Mouse (Mus musculus): Measurements from ENCODE around the gene Fam3c. TPM values are rescaled to one million over a fixed set of nuclear protein-coding genes. Genes with fewer than 3 reads are reported as not detected.

Gene Fam3c
- polyA plus RNA-seq, 1 experiment, result 51.2 TPM

DNA sequence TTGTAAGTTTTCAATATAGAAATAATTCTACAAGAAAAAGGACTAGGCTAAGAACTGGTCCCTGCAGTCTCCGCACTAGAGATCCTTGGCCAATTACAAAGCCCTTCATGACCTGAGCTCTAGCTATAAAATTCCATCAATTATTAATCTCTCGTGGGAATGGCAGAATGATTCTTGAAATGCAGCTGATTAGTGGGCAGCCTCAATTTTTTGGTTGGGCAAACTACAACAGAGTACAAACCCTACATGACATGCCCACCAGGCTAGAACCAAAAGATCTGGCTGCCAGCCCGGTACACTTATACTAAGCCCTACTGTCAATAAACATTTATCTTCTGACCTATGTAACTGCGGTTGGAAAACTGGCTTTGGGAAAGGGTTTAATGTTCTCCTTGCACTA lies 29.0 kb downstream of the Fam3c start:
- Histone ChIP-seq H3K27ac (ENCODE audit: insufficient read depth, low read depth, low read length) (no peak overlapping the region), H3K4me3 (ENCODE audit: insufficient read depth, low read length) (no peak overlapping the region), H3K4me1 (ENCODE audit: control insufficient read depth, insufficient read depth, low read length) (peaks cover 4% of the 10 kb centered on the region; the same call in 1 of the 2 replicates)
- TF ChIP-seq CTCF (IDR thresholded peaks at IDR 0.05; ENCODE audit: low read depth, low read length) (no peak), POLR2A (IDR thresholded peaks at IDR 0.05; ENCODE audit: borderline replicate concordance, low read depth, low read length) (no peak)

DNA sequence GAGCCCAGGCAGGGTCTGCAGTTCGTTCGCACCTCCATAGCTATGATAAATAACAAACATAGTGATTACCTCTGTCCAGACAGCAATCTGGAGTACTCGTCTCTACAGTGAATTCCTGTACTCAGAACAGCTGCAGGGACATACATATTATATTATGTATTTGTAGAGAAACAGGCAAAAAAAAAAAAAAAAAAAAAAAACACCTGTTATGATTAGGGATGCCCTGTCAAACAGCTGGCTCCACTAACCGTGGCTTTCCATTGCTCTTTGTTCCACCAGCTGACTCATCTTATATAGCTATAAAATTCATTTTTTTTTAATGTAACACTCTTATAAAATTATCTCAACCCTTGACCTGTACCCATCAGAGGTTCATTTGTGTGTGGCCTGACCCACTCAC lies 29.8 kb downstream of the Fam3c start:
- no peak for TF ChIP-seq POLR2A (IDR thresholded peaks at IDR 0.05; ENCODE audit: borderline replicate concordance, low read depth, low read length)
- TF ChIP-seq CTCF (IDR thresholded peaks at IDR 0.05; ENCODE audit: low read depth, low read length), result no peak
- no peak overlapping the region for H3K27ac ChIP-seq (ENCODE audit: insufficient read depth, low read depth, low read length)
- H3K4me1 ChIP-seq (ENCODE audit: control insufficient read depth, insufficient read depth, low read length), result peaks cover 4% of the 10 kb centered on the region; the same call in 1 of the 2 replicates

DNA sequence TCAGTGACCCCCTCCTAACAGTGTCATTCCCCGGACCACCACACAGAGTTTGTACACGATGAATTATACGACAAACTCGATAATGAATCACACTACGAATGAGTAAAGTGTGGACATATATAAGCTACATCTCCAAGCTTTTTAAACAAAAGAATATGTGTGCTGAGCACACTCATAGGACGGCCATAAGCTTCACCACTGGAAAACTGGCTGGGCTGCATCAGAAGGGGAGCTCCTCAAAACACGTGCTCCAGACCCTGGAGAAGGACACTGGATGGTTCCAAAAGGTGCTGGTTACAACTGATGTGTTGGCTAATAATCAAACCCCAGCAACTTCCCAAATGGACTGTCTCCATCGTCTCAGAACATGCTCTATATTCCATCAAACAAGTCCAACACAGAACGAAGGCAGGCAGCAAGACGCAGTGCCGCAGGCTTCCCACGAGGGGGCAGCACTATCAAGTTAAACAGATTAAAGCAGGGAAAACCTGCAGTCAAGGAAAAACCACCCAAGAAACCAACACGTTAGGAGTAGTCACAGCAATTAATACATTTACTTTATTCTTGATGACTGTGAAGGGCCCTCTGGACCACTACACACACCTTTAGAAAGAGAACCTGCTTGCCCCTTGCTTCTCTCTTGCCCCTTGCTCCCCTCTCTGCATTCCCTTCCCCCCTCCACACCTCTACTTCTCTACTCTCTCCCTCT lies 30.5 kb downstream of the Fam3c start:
- H3K4me3 ChIP-seq (ENCODE audit: insufficient read depth, low read length), result no peak overlapping the region
- TF ChIP-seq CTCF (IDR thresholded peaks at IDR 0.05; ENCODE audit: low read depth, low read length) (peak; percentile 88), POLR2A (IDR thresholded peaks at IDR 0.05; ENCODE audit: borderline replicate concordance, low read depth, low read length) (no peak)
- peaks cover 4% of the 10 kb centered on the region; the same call in 1 of the 2 replicates for H3K4me1 ChIP-seq (ENCODE audit: control insufficient read depth, insufficient read depth, low read length)
- H3K27ac ChIP-seq (ENCODE audit: insufficient read depth, low read depth, low read length), result no peak overlapping the region

More for the DNA sequence above, 29.8 kb downstream of the Fam3c start:
- no peak overlapping the region for H3K4me3 ChIP-seq (ENCODE audit: insufficient read depth, low read length)

DNA sequence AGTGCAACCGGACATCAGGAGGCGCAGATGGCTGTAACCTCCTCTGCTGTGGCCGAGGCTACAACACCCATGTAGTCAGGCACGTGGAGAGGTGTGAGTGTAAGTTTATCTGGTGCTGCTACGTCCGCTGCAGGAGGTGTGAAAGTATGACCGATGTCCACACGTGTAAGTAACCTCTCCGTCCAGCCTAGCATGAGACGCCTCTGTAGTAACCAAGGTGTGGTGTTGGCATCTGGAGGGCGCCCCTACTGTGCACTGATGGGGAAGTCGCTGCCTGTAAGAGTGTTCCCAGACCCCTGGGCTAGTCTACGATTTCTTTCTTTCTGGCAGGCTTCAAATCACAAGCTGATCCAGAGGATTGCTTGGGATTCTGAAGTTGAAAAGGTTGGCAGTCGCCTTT lies 58.0 kb downstream of the Fam3c start:
- Histone ChIP-seq H3K27ac (ENCODE audit: insufficient read depth, low read depth, low read length) (no peak overlapping the region), H3K4me1 (ENCODE audit: control insufficient read depth, insufficient read depth, low read length) (no peaks in the 10 kb centered on the region), H3K4me3 (ENCODE audit: insufficient read depth, low read length) (no peak overlapping the region)
- TF ChIP-seq CTCF (IDR thresholded peaks at IDR 0.05; ENCODE audit: low read depth, low read length) (no peak), POLR2A (IDR thresholded peaks at IDR 0.05; ENCODE audit: borderline replicate concordance, low read depth, low read length) (no peak)

DNA sequence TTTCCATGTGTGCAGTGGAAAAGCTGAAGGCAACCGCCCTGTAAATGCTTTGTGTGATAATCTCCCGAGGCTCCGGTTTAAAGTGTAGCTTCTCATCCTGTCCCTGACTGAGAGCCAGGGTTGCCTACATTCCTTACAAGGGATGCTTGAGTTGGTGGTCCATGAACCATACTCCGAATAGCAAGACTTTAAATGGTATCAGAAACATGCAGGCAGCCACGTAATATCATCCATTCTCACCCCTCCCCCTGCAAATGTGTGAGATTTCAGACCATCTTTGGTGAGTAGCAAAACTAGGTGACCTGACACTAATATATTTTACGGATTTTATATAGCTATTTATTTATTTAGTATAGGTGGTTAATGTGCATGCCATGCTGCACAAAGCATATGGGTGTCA lies 59.0 kb downstream of the Fam3c start:
- H3K27ac ChIP-seq (ENCODE audit: insufficient read depth, low read depth, low read length), result no peak overlapping the region
- TF ChIP-seq POLR2A (IDR thresholded peaks at IDR 0.05; ENCODE audit: borderline replicate concordance, low read depth, low read length), result no peak
- TF ChIP-seq CTCF (IDR thresholded peaks at IDR 0.05; ENCODE audit: low read depth, low read length), result no peak
- no peaks in the 10 kb centered on the region for H3K4me1 ChIP-seq (ENCODE audit: control insufficient read depth, insufficient read depth, low read length)
- no peak overlapping the region for H3K4me3 ChIP-seq (ENCODE audit: insufficient read depth, low read length)

DNA sequence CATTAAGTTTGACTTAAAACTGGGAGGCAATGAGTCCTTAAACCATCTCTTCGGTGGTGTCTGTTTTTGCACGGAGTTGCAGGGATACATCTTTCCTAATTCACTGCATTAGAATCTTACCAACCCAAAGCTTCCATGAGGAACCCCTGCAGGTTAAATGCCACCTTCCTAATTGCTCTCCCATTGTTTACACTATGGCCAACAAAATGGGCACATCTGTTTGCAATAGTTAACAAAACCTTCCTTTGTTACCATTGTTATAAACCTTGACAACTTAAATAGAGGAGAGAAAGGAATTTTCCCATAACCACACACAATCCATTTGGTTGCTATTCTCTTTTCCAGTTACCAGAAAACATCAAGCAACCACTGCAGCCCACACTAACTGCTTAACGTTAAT lies 62.1 kb downstream of the Fam3c start:
- no peak overlapping the region for H3K4me3 ChIP-seq (ENCODE audit: insufficient read depth, low read length)
- TF ChIP-seq POLR2A (IDR thresholded peaks at IDR 0.05; ENCODE audit: borderline replicate concordance, low read depth, low read length), result no peak
- TF ChIP-seq CTCF (IDR thresholded peaks at IDR 0.05; ENCODE audit: low read depth, low read length), result no peak
- no peaks in the 10 kb centered on the region for H3K4me1 ChIP-seq (ENCODE audit: control insufficient read depth, insufficient read depth, low read length)
- no peak overlapping the region for H3K27ac ChIP-seq (ENCODE audit: insufficient read depth, low read depth, low read length)

DNA sequence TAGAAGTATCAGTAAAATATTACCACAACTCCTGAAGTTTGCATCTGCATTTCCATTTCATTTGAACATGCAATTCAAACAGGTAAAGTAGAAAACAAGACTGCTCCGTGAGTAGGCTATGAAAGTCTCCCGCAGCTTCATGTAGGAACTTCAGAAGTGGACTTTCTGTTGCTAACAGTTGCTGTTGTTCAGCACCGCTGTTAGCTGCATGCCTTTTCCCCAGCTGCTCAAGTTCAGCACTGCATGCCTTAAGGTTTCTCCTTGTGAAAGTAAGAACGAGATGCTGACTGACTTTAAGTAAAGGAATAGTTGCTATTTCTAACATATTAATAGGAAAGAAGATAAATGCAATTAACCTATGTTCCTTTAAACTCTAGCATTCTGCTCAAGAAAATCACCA lies 64.0 kb downstream of the Fam3c start:
- TF ChIP-seq CTCF (IDR thresholded peaks at IDR 0.05; ENCODE audit: low read depth, low read length) (no peak), POLR2A (IDR thresholded peaks at IDR 0.05; ENCODE audit: borderline replicate concordance, low read depth, low read length) (no peak)
- H3K4me1 ChIP-seq (ENCODE audit: control insufficient read depth, insufficient read depth, low read length), result no peaks in the 10 kb centered on the region
- no peak overlapping the region for H3K4me3 ChIP-seq (ENCODE audit: insufficient read depth, low read length)
- H3K27ac ChIP-seq (ENCODE audit: insufficient read depth, low read depth, low read length), result no peak overlapping the region

DNA sequence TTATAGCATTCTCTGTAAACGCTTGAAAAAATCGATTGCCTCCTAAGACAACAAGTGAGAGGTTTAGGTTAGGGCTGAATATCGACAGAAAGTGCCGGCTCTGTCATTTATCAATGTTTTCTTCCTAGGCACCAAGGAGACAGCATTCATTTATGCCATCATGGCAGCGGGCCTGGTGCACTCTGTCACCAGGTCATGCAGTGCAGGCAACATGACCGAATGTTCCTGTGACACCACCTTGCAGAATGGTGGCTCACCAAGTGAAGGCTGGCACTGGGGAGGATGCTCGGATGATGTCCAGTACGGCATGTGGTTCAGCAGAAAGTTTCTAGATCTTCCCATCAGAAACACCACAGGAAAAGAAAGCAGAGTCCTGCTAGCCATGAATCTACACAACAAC lies 65.3 kb downstream of the Fam3c start:
- Histone ChIP-seq H3K4me1 (ENCODE audit: control insufficient read depth, insufficient read depth, low read length) (no peaks in the 10 kb centered on the region), H3K27ac (ENCODE audit: insufficient read depth, low read depth, low read length) (no peak overlapping the region), H3K4me3 (ENCODE audit: insufficient read depth, low read length) (no peak overlapping the region)
- no peak for TF ChIP-seq POLR2A (IDR thresholded peaks at IDR 0.05; ENCODE audit: borderline replicate concordance, low read depth, low read length)
- no peak for TF ChIP-seq CTCF (IDR thresholded peaks at IDR 0.05; ENCODE audit: low read depth, low read length)

DNA sequence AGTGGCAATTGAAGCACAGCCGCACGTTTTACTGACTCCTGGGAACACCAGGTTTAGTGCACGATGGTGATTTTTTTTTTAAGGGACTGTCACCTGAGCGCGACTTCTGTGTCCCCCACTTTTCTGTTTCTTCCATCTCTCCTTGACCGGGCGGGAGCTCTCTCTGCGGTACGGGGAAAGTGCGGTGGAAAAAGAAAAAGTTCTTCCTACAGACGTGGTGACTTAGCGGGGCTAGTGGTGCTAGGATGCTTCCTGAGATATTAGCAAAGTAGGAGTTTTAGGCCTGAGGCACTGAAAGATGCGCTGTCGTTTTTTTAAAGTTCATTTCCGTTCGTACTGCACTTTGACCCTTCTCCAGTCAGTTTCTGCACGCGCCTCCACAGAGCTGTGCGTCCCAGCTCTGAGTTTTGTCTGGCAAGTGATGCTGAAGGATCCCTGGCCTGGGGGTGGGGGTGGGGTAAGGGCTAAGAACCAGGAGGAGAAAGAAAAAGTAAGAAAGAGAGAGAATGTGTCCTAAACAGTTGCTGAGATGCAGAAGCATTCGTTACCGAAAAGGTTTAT lies 66.5 kb downstream of the Fam3c start:
- no peak for TF ChIP-seq POLR2A (IDR thresholded peaks at IDR 0.05; ENCODE audit: borderline replicate concordance, low read depth, low read length)
- no peak for TF ChIP-seq CTCF (IDR thresholded peaks at IDR 0.05; ENCODE audit: low read depth, low read length)
- Histone ChIP-seq H3K27ac (ENCODE audit: insufficient read depth, low read depth, low read length) (no peak overlapping the region), H3K4me3 (ENCODE audit: insufficient read depth, low read length) (peak overlapping the region; percentile 55), H3K4me1 (ENCODE audit: control insufficient read depth, insufficient read depth, low read length) (no peaks in the 10 kb centered on the region)

DNA sequence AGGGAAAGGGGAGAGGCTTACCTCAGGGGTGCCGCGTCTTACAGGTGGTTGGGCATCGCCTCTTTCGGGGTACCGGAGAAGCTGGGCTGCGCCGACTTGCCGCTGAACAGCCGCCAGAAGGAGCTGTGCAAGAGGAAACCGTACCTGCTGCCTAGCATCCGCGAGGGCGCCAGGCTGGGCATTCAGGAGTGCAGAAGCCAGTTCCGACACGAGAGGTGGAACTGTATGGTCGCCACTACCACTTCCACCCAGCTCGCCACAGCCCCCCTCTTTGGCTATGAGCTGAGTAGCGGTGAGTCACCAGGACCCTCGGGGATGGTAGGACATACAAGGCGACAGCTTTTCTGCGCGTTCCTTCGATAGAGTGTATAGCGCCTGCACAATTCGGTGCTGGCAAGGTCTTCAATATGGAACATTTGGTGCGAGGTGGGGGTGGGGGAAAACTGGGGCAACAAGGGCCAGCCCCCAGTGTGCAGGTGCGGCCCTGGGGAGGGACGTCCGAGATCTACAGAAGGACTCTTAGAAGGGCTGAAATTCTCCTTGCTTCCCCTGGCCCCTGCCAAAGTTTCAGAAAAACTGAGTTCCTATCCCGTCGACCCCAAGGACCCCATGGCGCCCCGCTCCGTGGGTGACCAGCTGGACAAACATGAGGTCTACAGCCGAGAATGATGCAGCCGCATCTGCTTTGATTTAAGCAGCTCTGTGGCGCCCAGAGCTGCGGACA lies 67.1 kb downstream of the Fam3c start:
- no peak overlapping the region for H3K27ac ChIP-seq (ENCODE audit: insufficient read depth, low read depth, low read length)
- TF ChIP-seq POLR2A (IDR thresholded peaks at IDR 0.05; ENCODE audit: borderline replicate concordance, low read depth, low read length), result no peak
- no peak for TF ChIP-seq CTCF (IDR thresholded peaks at IDR 0.05; ENCODE audit: low read depth, low read length)
- H3K4me1 ChIP-seq (ENCODE audit: control insufficient read depth, insufficient read depth, low read length), result no peaks in the 10 kb centered on the region
- peak overlapping the region; percentile 55 for H3K4me3 ChIP-seq (ENCODE audit: insufficient read depth, low read length)

Data from bone marrow macrophage, adult 2 months (primary cell).